Mouse (Mus musculus): ENCODE measurements around the gene Psmd10. TPM values are rescaled to one million over a fixed set of nuclear protein-coding genes. Genes with fewer than 3 reads are reported as not detected.

Gene Psmd10
- polyA plus RNA-seq, 1 experiment from 2014 or later: 47.6 TPM

Other genes with a start within 250 kb of the Psmd10 start
- gene Tex13b, start 143.3 kb downstream of the Psmd10 start, polyA plus RNA-seq (2014; fragmentation: Nextera tagmentation; extraction: Ambion mirVana): not detected in 2 replicates
- not detected in 2 replicates for gene Vsig1, start 49.1 kb downstream of the Psmd10 start, polyA plus RNA-seq (2014; fragmentation: Nextera tagmentation; extraction: Ambion mirVana)
- gene Atg4a, start 179 bp upstream of the Psmd10 start, polyA plus RNA-seq (2014; fragmentation: Nextera tagmentation; extraction: Ambion mirVana): 9.5 and 11.3 TPM in 2 replicates